Mouse (Mus musculus) B cell, adult 2 months (primary cell): ENCODE measurements around the gene Gimap4.
A peak's percentile ranks its signal among the peaks of the same experiment; 100 is the strongest.

ENCODE experiments used
- DNase-seq, 2 experiments: peaks; one replicate each; pipeline ENCODE4 v3.0.0; 2022

The Gimap4 gene

DNA sequence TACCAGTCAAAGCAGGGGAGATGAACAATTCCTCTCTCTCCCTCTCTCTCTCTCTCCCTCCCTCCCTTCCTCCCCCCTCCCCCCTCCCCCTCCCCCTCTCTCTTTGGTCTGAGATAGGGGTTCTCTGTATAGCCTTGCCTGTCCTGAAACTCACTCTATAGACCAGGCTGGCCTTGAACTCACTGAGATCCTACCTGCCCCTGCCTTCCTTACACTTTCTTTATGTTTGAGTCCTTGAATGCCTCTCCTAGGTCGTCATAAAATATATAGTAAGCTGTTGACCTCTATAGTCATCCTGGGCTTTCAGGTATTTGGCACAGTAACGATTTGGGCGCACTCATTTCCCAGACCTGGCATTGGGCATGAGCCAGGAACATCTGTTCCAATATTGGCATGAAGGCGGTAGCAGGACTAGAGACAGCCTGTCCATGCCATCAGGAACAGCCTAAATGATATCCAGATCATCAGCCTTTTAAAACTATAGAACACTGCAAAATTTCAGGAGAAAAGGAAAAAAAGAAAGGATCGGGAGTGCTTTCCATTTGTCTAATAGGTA is 7.4 kb upstream of the Gimap4 start:
- DNase-seq = no peak

DNA sequence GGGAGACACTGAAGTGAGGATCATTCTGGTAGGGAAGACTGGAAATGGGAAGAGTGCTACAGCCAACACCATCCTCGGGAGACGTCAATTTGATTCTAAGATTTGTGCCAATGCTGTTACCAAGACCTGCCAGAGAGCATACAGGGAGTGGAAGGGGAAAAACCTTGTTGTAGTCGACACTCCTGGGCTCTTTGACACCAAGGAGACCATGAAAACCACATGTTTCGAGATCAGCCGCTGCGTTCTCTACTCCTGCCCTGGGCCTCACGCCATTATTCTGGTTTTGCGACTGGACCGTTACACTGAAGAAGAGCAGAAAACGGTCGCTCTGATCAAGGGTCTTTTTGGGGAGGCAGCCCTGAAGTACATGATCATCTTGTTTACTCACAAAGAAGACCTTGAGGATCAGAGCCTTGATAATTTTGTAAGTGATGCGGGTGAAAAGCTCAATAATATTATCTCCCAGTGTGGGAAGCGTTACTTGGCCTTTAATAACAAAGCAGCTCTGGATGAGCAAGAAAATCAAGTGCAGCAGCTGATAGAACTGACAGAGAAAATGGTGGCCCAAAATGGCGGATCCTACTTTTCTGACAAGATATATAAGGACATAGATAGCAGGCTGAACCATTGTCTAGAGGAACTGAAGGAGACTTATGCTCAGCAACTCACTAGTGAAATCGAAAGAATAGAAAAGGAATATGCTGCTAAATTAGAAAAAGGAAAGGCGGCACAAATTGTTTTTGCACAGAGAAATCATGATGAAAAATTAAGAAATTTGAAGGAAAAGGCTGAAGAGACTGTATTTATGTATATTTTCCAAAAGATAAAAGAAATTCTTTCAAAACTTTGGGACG is 6.6 kb upstream of the Gimap4 start:
- DNase-seq = no peak

- DNase-seq = no peak
Measured at GRCm38 (mm10) chr6:48678391-48678790, 6.0 kb upstream of the Gimap4 start.

DNA sequence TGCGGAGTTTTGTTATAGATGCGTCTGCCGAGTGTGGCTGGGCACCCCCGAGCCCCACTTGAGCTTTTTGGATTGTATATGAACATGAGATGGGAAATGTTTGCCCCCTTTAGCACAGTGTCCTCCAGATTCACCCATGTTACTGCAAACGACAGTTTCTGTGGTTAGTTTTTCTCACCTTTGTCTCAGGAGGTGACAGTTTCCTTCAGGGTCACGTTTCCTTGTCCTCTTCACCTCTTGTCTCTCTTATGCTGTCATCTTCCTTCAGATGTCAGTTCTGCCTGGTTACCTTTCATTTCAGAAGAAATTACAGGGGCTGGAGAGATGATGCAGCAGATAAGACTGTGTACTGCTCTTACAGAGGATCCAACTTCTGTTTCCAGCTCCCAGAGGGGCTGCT is 4.6 kb upstream of the Gimap4 start:
- no peak for DNase-seq

DNA sequence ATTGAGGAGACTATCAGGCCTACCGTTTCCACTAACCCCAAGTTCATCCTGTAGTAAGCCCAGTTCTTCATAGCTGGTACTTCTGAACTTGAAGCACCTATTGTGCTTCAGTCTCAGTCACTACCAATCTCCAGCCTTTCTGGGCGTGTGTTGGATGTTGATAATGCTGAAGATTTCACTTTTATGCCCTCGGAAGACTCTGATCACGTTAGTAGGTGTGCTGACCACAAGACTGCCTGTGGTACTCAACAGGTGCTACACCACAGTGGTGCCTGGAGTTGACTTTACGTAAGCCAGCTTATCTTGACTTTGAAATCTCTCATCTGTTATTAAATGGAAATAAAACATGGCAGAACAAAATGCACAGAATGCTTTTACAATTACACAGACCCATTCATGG is 3.9 kb upstream of the Gimap4 start:
- no peak for DNase-seq

DNA sequence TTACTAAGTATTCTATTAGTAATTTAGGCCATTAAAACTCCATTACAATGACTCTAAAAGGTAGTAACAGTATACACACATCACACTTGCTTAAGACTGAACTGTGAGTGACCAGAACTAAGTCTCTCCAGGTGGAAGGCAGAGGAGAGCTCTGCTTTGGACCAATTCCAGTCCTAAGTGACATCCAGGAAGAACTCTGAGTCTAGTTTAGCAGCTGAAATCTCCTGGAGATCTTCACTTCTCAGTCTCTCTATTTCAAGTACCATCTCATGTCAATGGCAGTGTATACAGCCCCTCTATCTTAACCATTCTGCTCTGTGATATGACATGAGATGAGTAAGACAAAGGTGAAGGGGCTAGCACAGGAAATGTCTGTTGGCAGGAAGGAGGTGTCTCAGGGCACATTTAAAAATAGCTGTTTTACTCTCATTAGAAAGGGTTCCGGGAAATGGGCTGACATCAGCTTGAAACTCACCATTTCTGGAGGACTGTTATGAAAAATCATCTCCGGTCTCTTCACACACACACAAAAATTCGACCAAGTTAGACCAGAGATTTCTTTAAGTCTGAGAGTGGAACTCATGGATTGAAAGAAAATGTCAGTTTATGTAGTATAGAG is 2.8 kb upstream of the Gimap4 start:
- DNase-seq = peak in 1 of 2 experiments; percentile 48

DNA sequence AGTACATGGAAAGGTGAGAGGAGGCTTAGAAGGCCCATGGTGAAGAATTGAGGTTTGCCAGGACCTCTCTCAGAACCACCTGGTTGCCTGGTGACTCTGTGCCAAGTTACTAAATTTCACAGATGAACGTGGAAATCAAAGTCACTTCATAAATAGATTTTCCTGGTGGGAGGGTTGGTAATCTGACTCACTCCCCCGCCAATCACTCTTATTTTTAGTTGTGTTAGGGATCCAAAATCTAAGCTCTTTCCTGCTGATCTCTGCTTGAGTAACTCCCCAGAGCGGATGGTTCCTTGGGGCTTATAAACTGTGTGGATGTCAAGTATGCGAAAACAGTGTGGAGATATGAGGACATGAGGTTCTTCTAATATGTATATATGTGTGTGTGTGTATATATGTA is 2.1 kb upstream of the Gimap4 start:
- no peak for DNase-seq

GRCm38 (mm10) chr6:48683263-48683821 is 1.0 kb upstream of the Gimap4 start:
- peak in 1 of 2 experiments; percentile 25 for DNase-seq

GRCm38 (mm10) chr6:48684806-48685205 is 457 bp downstream of the Gimap4 start:
- no peak for DNase-seq

GRCm38 (mm10) chr6:48685251-48685650 is 902 bp downstream of the Gimap4 start:
- DNase-seq = no peak

- DNase-seq = no peak
Measured at GRCm38 (mm10) chr6:48685694-48686665, 1.6 kb downstream of the Gimap4 start.

GRCm38 (mm10) chr6:48687077-48687476 is 2.7 kb downstream of the Gimap4 start:
- DNase-seq = peak; percentile 57 to 59

DNA sequence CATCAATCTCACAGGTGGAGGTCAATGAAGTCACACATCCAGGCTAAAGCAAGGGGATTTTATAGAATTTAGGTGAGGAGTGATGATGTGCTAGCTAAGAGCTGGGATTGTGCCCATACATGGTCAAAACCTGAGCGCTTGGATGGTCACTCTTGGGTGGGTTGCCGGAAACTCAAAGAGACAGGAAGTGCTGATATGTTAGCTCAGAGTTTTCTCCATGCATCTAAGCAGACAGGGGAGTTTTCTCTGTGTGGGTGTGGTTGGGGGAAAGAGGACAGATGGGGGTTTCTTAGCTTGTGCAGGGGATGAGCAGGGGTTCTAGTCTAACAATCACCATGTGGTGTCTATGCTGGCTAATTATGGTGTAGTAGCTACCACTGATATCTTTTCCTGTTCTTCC is 5.0 kb downstream of the Gimap4 start:
- peak; percentile 54 to 63 for DNase-seq

DNA sequence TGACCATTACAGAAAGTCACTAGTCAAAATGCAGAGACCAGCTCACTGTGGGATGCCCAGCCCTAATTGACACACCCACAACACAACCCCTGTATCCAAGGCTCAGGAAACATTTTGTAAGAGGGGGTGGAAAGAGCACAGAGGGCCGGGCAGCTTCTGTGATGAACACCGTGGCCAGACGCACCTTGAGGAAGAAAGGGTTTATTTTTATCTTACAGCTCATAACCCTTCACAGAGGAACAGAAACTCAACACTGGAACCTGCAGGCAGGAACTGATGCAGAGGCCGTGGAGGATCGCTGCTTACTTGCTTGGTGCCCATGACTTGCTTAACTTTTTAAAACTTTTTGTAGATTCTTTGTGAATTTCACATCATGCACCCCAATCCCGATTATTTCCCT is 8.6 kb downstream of the Gimap4 start:
- DNase-seq = peak; percentile 68 to 73

DNA sequence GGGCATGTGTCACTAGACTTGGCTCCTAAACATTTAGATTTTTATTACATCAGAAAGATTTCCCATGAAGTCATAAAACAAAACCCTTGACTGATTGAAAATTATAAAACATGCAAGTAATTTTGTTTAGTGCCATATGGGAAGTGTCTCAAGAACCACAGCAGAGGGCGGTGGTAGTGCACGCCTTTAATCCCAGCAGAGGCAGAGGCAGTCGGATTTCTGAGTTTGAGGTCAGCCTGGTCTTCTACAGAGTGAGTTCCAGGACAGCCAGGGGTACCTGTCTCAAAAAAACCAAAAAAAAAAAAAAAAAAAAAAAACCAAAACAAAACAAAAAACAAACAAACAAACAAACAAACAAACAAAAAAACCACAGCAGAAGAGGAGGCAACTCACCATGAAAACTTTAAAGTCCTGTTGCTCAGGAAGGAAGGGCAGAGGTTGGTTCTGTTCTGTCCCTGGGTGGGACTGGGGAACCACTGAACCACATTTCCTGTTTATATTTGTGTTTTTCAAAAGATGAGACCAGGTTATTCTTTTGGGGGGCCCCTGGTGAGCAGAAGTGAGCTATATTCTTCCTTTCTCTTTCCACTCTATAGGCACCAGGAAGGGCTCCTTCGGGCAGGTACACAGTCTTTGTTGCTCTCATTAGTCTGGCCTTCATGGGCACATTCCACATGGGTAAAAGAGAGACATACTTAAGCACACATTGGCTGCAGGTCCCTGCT is 12.6 kb downstream of the Gimap4 start:
- DNase-seq = peak in 1 of 2 experiments; percentile 52

- no peak for DNase-seq
Measured at GRCm38 (mm10) chr6:48697555-48697930, 13.2 kb downstream of the Gimap4 start.

- no peak for DNase-seq
Measured at GRCm38 (mm10) chr6:48698066-48698856, 13.9 kb downstream of the Gimap4 start.

DNA sequence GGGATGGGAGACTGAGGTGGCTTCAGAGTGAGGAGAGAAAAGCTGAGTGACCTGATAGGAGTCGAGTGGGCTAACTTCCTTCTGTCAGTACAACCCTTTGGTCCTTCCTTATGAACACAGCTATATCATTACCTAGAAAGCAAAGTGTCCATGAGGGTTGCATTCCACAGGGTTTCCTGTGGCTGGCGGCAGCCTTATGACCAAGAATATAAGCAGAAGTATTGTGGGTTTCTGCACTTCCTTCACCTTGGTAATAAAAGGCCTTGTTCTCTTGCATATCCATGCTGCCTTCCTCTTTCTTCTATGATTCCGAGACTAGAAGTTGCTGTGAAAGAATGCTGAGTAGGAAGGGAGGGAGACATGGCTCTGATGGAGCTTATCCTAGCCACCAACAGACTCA is 14.5 kb downstream of the Gimap4 start:
- DNase-seq = peak in 1 of 2 experiments; percentile 48

- DNase-seq = peak; percentile 73 to 79
Measured at GRCm38 (mm10) chr6:48700251-48701075, 16.1 kb downstream of the Gimap4 start.

DNA sequence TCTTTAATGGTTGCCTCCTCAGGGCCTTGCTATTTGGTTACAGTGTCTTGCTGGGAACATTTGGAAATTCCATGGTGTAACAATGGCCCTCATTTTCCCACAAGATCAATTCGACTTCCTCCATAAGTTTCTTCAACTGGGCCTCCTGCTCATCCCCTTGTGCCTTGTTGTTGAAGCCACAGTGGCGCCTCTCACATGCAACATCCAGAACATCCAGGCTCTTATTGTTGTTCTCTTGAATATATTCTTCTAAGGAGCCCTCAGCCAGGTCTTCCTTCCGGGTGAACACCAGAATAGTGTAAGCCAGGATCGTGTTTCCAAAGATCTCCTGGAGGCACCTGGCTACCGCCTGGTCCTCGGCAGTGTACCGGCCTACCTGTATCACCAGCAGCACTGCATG is 17.8 kb downstream of the Gimap4 start:
- no peak for DNase-seq
